Mouse (Mus musculus) MEL (cell line): Measurements from ENCODE around the gene Serpina1b. TPM values are rescaled to one million over a fixed set of nuclear protein-coding genes. Genes with fewer than 3 reads are reported as not detected.
"Not testable (repeated sequence)": the region's sequence is repeated elsewhere in the genome, so short reads cannot be mapped to it uniquely, and the experiment has no call there.

Experiments used
- DNase-seq: peaks from one replicate; pipeline ENCODE4 v3.0.0; 2011; ENCODE audit warnings: low read depth, low spot score
- H3K27ac ChIP-seq: 2 replicates; pipeline ENCODE4 v1.5.1; 2012; ENCODE audit warnings: low read depth, mild to moderate bottlenecking, control low read depth, low read length, moderate library complexity; ENCODE audit not compliant: control insufficient read depth
- H3K27me3 ChIP-seq, 2 experiments: fragments of 150-350 bp in 1 of 2; sonication (generic) in 1 of 2; 2 replicates each; pipeline ENCODE4 v1.6.1; 2012; ENCODE audit warnings: low read length in 2 of 2, mild to moderate bottlenecking in 2 of 2, improper control_type of control experiment in 1 of 2, moderate library complexity in 1 of 2; ENCODE audit not compliant: insufficient read depth in 2 of 2, control insufficient read depth in 1 of 2
- H3K36me3 ChIP-seq, 2 experiments: 2 replicates each; pipeline ENCODE4 v1.6.1; 2012 to 2014; ENCODE audit warnings: low read length in 2 of 2, improper control_type of control experiment in 1 of 2, inconsistent platforms in 1 of 2, mild to moderate bottlenecking in 1 of 2; ENCODE audit not compliant: insufficient read depth in 2 of 2, control insufficient read depth in 1 of 2
- H3K4me1 ChIP-seq, 2 experiments: fragments of 150-350 bp in 1 of 2; sonication (generic) in 1 of 2; 2 replicates each; pipeline ENCODE4 v1.6.1; 2012; ENCODE audit warnings: low read length in 2 of 2, improper control_type of control experiment in 1 of 2, mild to moderate bottlenecking in 1 of 2; ENCODE audit not compliant: insufficient read depth in 2 of 2, control insufficient read depth in 1 of 2
- H3K4me3 ChIP-seq, 2 experiments: fragments of 150-350 bp in 1 of 2; sonication (generic) in 1 of 2; 2 replicates each; pipeline ENCODE4 v1.5.1; 2012; ENCODE audit warnings: low read depth in 2 of 2, low read length in 2 of 2, mild to moderate bottlenecking in 2 of 2, moderate library complexity in 2 of 2, control low read depth in 1 of 2, improper control_type of control experiment in 1 of 2; ENCODE audit not compliant: control insufficient read depth in 1 of 2, insufficient read depth in 1 of 2
- H3K79me2 ChIP-seq: 2 replicates; pipeline ENCODE4 v1.6.1; 2012; ENCODE audit warnings: mild to moderate bottlenecking, low read length, moderate library complexity; ENCODE audit not compliant: control insufficient read depth, poor library complexity, insufficient read depth
- H3K9ac ChIP-seq: 2 replicates; pipeline ENCODE4 v1.6.1; 2012; ENCODE audit warnings: low read depth, mild to moderate bottlenecking, control low read depth, low read length, moderate library complexity; ENCODE audit not compliant: control insufficient read depth, poor library complexity, severe bottlenecking
- H3K9me3 ChIP-seq: fragments of 150-350 bp; sonication (generic); replicated peaks from 2 replicates; pipeline ENCODE4 v1.6.1; 2012; ENCODE audit warnings: mild to moderate bottlenecking, low read length, improper control_type of control experiment, moderate library complexity; ENCODE audit not compliant: insufficient read depth
- polyA plus RNA-seq, 2 experiments: library from polyadenylated mRNA; stranded (reverse) in 1 of 2; unstranded in 1 of 2; fragments of >175 nt in 1 of 2; fragments of >200 nt in 1 of 2; gene quantifications; 2 replicates each; pipeline versions ENCODE4 v1.2.1 to v1.2.4; 2012; ENCODE audit warnings: low replicate concordance in 2 of 2, low read depth in 1 of 2; ENCODE audit not compliant: insufficient read length in 2 of 2, insufficient read depth in 1 of 2, missing spikeins in 1 of 2
- total RNA-seq: library from RNA; depleted of rRNA; stranded (reverse); fragments of 300-350 nt; gene quantifications from 2 replicates; pipeline ENCODE4 v1.2.3, GENCODE M21; 2012

The Serpina1b gene
- total and polyA plus RNA-seq, 3 experiments: not detected

GRCm38 (mm10) chr12:103859584-103859983, 29.4 kb upstream of the Serpina1b start:
- DNase-seq, H3K4me1 ChIP-seq, H3K9me3 ChIP-seq, H3K27me3 ChIP-seq, H3K79me2 ChIP-seq, H3K27ac ChIP-seq, H3K9ac ChIP-seq, H3K4me3 ChIP-seq, H3K36me3 ChIP-seq: not testable (repeated sequence)

DNA sequence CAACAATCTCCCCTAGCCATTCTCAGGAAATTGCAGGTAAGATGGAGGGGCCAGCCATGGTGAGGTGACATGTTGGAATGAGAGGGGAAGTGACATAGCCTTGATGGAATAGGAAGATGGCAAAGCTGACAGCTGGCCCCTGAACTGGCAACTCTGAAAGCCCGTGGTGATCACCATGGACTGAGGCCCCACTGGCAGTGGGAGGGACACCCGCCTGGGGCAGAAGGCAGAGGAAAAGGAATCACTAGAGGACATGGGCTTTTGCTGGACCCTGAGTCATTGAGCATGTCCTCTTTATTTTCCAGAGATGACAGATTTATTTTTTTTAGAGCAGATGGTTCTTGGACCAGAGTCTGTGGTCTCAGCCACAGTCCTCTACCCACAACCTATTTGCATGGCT, 22.9 kb upstream of the Serpina1b start:
- H3K79me2 ChIP-seq, H3K4me3 ChIP-seq, H3K27ac ChIP-seq, H3K27me3 ChIP-seq, DNase-seq, H3K9me3 ChIP-seq, H3K36me3 ChIP-seq, H3K9ac ChIP-seq, H3K4me1 ChIP-seq: not testable (repeated sequence)

GRCm38 (mm10) chr12:103827661-103828372, 2.4 kb downstream of the Serpina1b start:
- H3K79me2 ChIP-seq, H3K27ac ChIP-seq, H3K36me3 ChIP-seq, DNase-seq, H3K27me3 ChIP-seq, H3K4me3 ChIP-seq, H3K4me1 ChIP-seq, H3K9me3 ChIP-seq, H3K9ac ChIP-seq: not testable (repeated sequence)

DNA sequence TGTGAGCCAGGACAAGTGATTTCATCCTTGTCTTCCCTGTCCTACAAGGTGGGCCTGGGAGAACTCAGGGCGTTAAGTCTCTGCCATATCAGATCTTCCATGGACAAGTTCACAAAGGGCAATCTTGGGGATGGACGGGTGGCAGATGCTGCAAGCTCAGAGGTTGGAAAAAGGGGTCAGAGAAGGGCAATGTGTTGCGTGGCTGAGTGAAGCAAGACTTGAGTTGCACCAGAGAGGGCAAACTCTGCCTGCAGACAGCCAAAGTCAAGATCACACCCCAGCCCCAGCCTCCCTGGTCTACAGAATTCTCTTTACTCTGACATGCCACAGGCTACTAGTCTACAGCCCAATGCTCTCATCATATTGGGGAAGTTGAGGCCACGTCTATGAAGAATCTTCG, 6.3 kb downstream of the Serpina1b start:
- H3K9me3 ChIP-seq, H3K27me3 ChIP-seq, H3K79me2 ChIP-seq, H3K9ac ChIP-seq, H3K4me3 ChIP-seq, DNase-seq, H3K36me3 ChIP-seq, H3K27ac ChIP-seq, H3K4me1 ChIP-seq: not testable (repeated sequence)

DNA sequence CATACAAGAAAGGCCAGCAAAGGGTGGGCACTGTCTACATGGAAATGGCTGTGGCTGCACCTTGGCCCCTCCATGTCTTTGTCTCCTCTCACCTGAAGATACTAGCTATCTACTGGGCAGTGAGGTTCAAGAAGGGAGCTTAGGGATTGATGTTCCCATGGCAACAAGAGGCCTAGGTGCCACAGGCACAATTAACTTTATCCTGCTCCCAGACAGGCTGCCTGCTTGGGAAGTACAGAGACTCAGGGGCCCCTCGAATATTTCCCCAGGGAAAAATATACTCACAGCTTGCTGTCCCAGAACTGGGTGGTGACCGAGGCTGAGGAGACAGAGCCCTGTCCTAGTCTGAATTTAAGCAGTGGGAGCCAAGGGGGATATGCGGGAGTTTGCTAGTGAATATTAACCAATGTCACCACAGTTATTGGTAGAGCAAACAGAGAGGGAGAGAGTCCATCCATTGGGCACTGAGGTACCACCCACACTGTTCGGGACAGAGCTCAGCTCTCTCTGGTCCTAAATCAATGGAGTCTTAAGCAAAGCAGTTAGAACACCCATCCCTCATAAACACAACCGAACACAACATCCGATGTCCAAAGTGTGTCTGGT, 56.8 kb downstream of the Serpina1b start, which contains the start of gene Serpina1d:
Serpina1d (minus strand) TSS at position 347 of the 606 bp plus-strand sequence.
- H3K4me1 ChIP-seq, H3K27ac ChIP-seq, H3K9me3 ChIP-seq, H3K36me3 ChIP-seq, DNase-seq, H3K79me2 ChIP-seq, H3K27me3 ChIP-seq, H3K4me3 ChIP-seq, H3K9ac ChIP-seq: not testable (repeated sequence)

DNA sequence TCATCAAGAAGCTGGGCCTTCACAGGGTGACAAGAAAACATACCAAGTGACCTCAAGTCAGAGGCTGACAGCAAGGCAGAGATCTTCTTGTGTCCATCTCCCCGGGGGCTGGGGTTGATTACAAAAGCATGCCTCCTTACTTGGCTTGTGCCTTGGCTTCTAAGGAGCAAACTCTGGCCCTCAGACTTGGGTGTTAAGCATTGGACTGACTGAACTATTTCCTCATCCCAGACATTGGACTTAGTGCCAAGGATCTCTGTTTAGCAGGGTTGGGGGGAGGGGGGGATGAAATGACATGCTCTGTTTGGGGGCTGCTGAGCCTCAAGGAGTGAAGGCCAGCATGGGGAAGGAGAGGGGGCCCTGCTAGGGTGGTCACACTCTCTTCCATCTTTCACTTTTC, 59.6 kb downstream of the Serpina1b start:
- H3K9me3 ChIP-seq, DNase-seq, H3K27ac ChIP-seq, H3K4me1 ChIP-seq, H3K36me3 ChIP-seq, H3K27me3 ChIP-seq, H3K79me2 ChIP-seq, H3K4me3 ChIP-seq, H3K9ac ChIP-seq: not testable (repeated sequence)

DNA sequence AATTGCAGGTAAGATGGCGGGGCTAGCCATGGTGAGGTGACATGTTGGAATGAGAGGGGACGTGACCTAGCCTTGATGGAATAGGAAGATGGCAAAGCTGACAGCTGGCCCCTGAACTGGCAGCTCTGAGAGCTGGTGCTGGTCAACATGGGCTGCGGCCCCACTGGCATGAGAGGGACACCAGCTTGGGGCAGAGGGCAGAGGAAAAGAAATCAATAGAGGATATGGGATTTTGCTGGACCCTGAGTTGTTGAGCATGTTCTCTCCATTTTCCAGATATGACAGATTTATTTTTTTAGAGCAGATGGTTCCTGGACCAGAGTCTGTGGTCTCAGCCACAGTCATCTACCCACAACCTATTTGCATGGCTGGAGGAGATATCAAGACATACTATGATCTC, 67.1 kb downstream of the Serpina1b start:
- not testable (repeated sequence) for H3K27ac ChIP-seq, H3K27me3 ChIP-seq, H3K4me1 ChIP-seq, H3K36me3 ChIP-seq, H3K79me2 ChIP-seq, H3K9ac ChIP-seq, H3K9me3 ChIP-seq, H3K4me3 ChIP-seq, DNase-seq
